Mouse (Mus musculus): Measurements from ENCODE around the gene Retreg3. TPM values are rescaled to one million over a fixed set of nuclear protein-coding genes. Genes with fewer than 3 reads are reported as not detected.
A peak's percentile ranks its signal among the peaks of the same experiment; 100 is the strongest.

Gene Retreg3
- total RNA-seq, 2 experiments from 2014 or later = 57.1 to 61.1 TPM

GRCm38 (mm10) chr11:101057860-101058259, 61.8 kb downstream of the Retreg3 start:
- peak; percentile 84 to 85 for DNase-seq (ENCODE audit: low spot score in 2 of 2)

GRCm38 (mm10) chr11:101056885-101057284, 62.8 kb downstream of the Retreg3 start:
- DNase-seq (ENCODE audit: low spot score in 2 of 2) = no peak

- no peak for DNase-seq (ENCODE audit: low spot score in 2 of 2)
Measured at GRCm38 (mm10) chr11:101055418-101055817, 64.3 kb downstream of the Retreg3 start.

GRCm38 (mm10) chr11:101053974-101054373, 65.7 kb downstream of the Retreg3 start:
- DNase-seq (ENCODE audit: low spot score in 2 of 2) = no peak

GRCm38 (mm10) chr11:101052751-101053473, 66.8 kb downstream of the Retreg3 start:
- no peak for DNase-seq (ENCODE audit: low spot score in 2 of 2)

GRCm38 (mm10) chr11:101051617-101052016, 68.1 kb downstream of the Retreg3 start:
- DNase-seq (ENCODE audit: low spot score in 2 of 2) = no peak

- peak in 1 of 2 experiments; percentile 69 for DNase-seq (ENCODE audit: low spot score in 2 of 2)
Measured at GRCm38 (mm10) chr11:101051051-101051493, 68.6 kb downstream of the Retreg3 start.

- DNase-seq (ENCODE audit: low spot score in 2 of 2) = peak in 1 of 2 experiments; percentile 77
Measured at GRCm38 (mm10) chr11:101050359-101050758, 69.3 kb downstream of the Retreg3 start.

- no peak for DNase-seq (ENCODE audit: low spot score in 2 of 2)
Measured at GRCm38 (mm10) chr11:101047502-101047901, 72.2 kb downstream of the Retreg3 start.

GRCm38 (mm10) chr11:101046440-101046839, 73.3 kb downstream of the Retreg3 start:
- no peak for DNase-seq (ENCODE audit: low spot score in 2 of 2)

Small RNA genes lying within 50 kb of the gene (microRNA-seq; reads per million reads assigned to microRNA genes)
- 0 reads per million in 2 experiments for gene Gm27626

Other genes with a start within 250 kb of the Retreg3 start
- 10 to 100 TPM; 34.9 to 36.4 TPM for gene Stat3, start 180.4 kb downstream of the Retreg3 start, total RNA-seq (2021)
- gene Cavin1, start 149.0 kb downstream of the Retreg3 start, total RNA-seq (2021) = 10 to 100 TPM; 16.3 to 21.5 TPM
- gene Atp6v0a1, start 110.4 kb downstream of the Retreg3 start, total RNA-seq (2021) = 100 to 1,000 TPM; 451 to 457 TPM
- 10 to 100 TPM in 1 of 2 experiments, 1 to 10 TPM in 1; 9.3 to 10.3 TPM for gene Naglu, start 49.9 kb downstream of the Retreg3 start, total RNA-seq (2021)
- gene Hsd17b1, start 41.5 kb downstream of the Retreg3 start, total RNA-seq (2021) = under 1 TPM; 0.38 to 0.81 TPM
- gene Coasy, start 37.3 kb downstream of the Retreg3 start, total RNA-seq (2021) = 10 to 100 TPM; 32.6 to 35.7 TPM
- gene Mlx, start 32.6 kb downstream of the Retreg3 start, total RNA-seq (2021) = 10 to 100 TPM; 46.3 to 49.6 TPM
- gene Psmc3ip, start 24.5 kb downstream of the Retreg3 start, total RNA-seq (2021) = 1 to 10 TPM; 2.7 to 4.9 TPM
- gene Tubg1, start within 50 bp of the Retreg3 start, total RNA-seq (2021) = 10 to 100 TPM; 48.9 to 52.6 TPM
- gene Tubg2, start 36.0 kb upstream of the Retreg3 start, total RNA-seq (2021) = 10 to 100 TPM; 36.7 to 41.0 TPM
- gene Cntnap1, start 50.6 kb upstream of the Retreg3 start, total RNA-seq (2021) = 100 to 1,000 TPM; 137 to 149 TPM
- gene Plekhh3, start 51.5 kb upstream of the Retreg3 start, total RNA-seq (2021) = 10 to 100 TPM; 14.2 to 16.1 TPM
- gene Ccr10, start 55.5 kb upstream of the Retreg3 start, total RNA-seq (2021) = under 1 TPM in 1 of 2 experiments, not detected in 1; 0.18 TPM
- gene Ezh1, start 106.6 kb upstream of the Retreg3 start, total RNA-seq (2021) = 10 to 100 TPM; 38.2 to 40.0 TPM
- gene Ramp2, start 126.1 kb upstream of the Retreg3 start, total RNA-seq (2021) = 10 to 100 TPM; 74.0 to 75.7 TPM
- gene Vps25, start 133.8 kb upstream of the Retreg3 start, total RNA-seq (2021) = 10 to 100 TPM; 72.3 to 80.9 TPM
- 1 to 10 TPM; 6.9 to 9.4 TPM for gene Wnk4, start 140.7 kb upstream of the Retreg3 start, total RNA-seq (2021)
- gene Cntd1, start 159.1 kb upstream of the Retreg3 start, total RNA-seq (2021) = under 1 TPM; 0.33 to 0.46 TPM
- gene Coa3, start 159.2 kb upstream of the Retreg3 start, total RNA-seq (2021) = 10 to 100 TPM; 82.2 to 93.7 TPM
- 100 to 1,000 TPM; 182 to 185 TPM for gene Becn1, start 182.4 kb upstream of the Retreg3 start, total RNA-seq (2021)
- 100 to 1,000 TPM; 103 to 114 TPM for gene Psme3, start 196.3 kb upstream of the Retreg3 start, total RNA-seq (2021)
- 1 to 10 TPM; 4.8 to 5.4 TPM for gene Aoc2, start 205.2 kb upstream of the Retreg3 start, total RNA-seq (2021)
- gene Aoc3, start 210.7 kb upstream of the Retreg3 start, total RNA-seq (2021) = 1 to 10 TPM; 1.6 to 2.7 TPM
- under 1 TPM in 1 of 2 experiments, not detected in 1; 0.14 TPM for gene G6pc, start 247.7 kb upstream of the Retreg3 start, total RNA-seq (2021)

All from layer of hippocampus, postnatal 14 days (tissue).